Mouse (Mus musculus) liver, adult 2 months (tissue): ENCODE measurements around the gene Pnmal1. TPM values are rescaled to one million over a fixed set of nuclear protein-coding genes. Genes with fewer than 3 reads are reported as not detected.
A peak's percentile ranks its signal among the peaks of the same experiment; 100 is the strongest.

Source experiments
- DNase-seq: peaks from one replicate; pipeline ENCODE4 v3.0.0-alpha.2; 2011; ENCODE audit warnings: low read depth, low spot score; ENCODE audit errors: extremely low read depth
- H3K27ac ChIP-seq: fragments of 200-500 bp; replicated peaks from 2 replicates; pipeline ENCODE4 v1.5.1; 2012; ENCODE audit warnings: low read depth, mild to moderate bottlenecking, control low read depth, inconsistent platforms, low read length; ENCODE audit not compliant: insufficient read depth
- H3K27me3 ChIP-seq: fragments of 200-500 bp; 2 replicates; pipeline ENCODE4 v1.6.1; 2012; ENCODE audit warnings: mild to moderate bottlenecking, moderate library complexity, low read length, inconsistent platforms; ENCODE audit not compliant: control insufficient read depth, insufficient read depth
- H3K36me3 ChIP-seq: fragments of 200-500 bp; 2 replicates; pipeline ENCODE4 v1.6.1; 2012; ENCODE audit warnings: low read length, inconsistent platforms; ENCODE audit not compliant: control insufficient read depth, insufficient read depth
- H3K4me1 ChIP-seq: fragments of 200-500 bp; 2 replicates; pipeline ENCODE4 v1.6.1; 2011; ENCODE audit warnings: low read length; ENCODE audit not compliant: control insufficient read depth, insufficient read depth
- H3K4me3 ChIP-seq: fragments of 200-500 bp; 2 replicates; pipeline ENCODE4 v1.5.1; 2011; ENCODE audit warnings: low read depth, mild to moderate bottlenecking, control low read depth, low read length, moderate library complexity; ENCODE audit not compliant: insufficient read depth
- H3K79me2 ChIP-seq: fragments of 200-500 bp; 2 replicates; pipeline ENCODE4 v1.6.1; 2012; ENCODE audit warnings: inconsistent platforms, mild to moderate bottlenecking, low read length, moderate library complexity; ENCODE audit not compliant: control insufficient read depth, insufficient read depth
- H3K9ac ChIP-seq: fragments of 200-500 bp; 2 replicates; pipeline ENCODE4 v1.6.1; 2012; ENCODE audit warnings: low read depth, mild to moderate bottlenecking, control low read depth, inconsistent platforms, low read length
- CTCF ChIP-seq: fragments of 200-500 bp; IDR thresholded peaks from 2 replicates; pipeline ENCODE4 v1.5.1; 2011; ENCODE audit warnings: low read depth, low read length, control low read depth
- POLR2A ChIP-seq: fragments of 200-500 bp; IDR thresholded peaks from 2 replicates; pipeline ENCODE4 v1.6.1; 2011; ENCODE audit warnings: low read length, control low read depth; ENCODE audit not compliant: insufficient read depth; ENCODE audit errors: extremely low read depth
- WGBS: fragments of 180-500 bp; shearing (Covaris S2); methylation state at CpG from one replicate; pipeline ENCODE4 v1.1.7; 2018; 5-methylcytosine and 5-hydroxymethylcytosine counted together
- polyA plus RNA-seq: library from polyadenylated mRNA; depleted of rRNA; stranded (reverse); fragments of >200 nt; gene quantifications from 2 replicates; pipeline ENCODE4 v1.2.3, GENCODE M21; 2012
- total RNA-seq: library from RNA; depleted of rRNA; stranded (reverse); fragments of >200 nt; gene quantifications from 2 replicates; pipeline ENCODE4 v1.2.3, GENCODE M21; 2014

Gene Pnmal1
- total and polyA plus RNA-seq, 2 experiments, result not detected

- 95% methylated on average over 3 of the region's 3 CpGs for WGBS
- DNase-seq, result no peak
- Histone ChIP-seq H3K36me3 (peaks cover 2% of the 10 kb centered on the region; the same call in 1 of the 2 replicates), H3K9ac (no peak overlapping the region), H3K79me2 (peaks cover 17% of the 10 kb centered on the region; the same call in 1 of the 2 replicates), H3K27ac (no peak overlapping the region), H3K4me3 (no peak overlapping the region), H3K27me3 (no peaks in the 10 kb centered on the region), H3K4me1 (peaks cover 15% of the 10 kb centered on the region)
- TF ChIP-seq CTCF (no peak), POLR2A (no peak)
These were observed 40.8 kb upstream of the Pnmal1 start for GRCm38 (mm10) chr7:16918670-16919069.

- 87% methylated on average over 13 of the region's 13 CpGs for WGBS
- DNase-seq, result no peak
- H3K4me3 ChIP-seq, result no peak overlapping the region
- peaks cover 2% of the 10 kb centered on the region; the same call in 1 of the 2 replicates for H3K36me3 ChIP-seq
- H3K79me2 ChIP-seq, result peaks cover 17% of the 10 kb centered on the region; the same call in 1 of the 2 replicates
- no peak for TF ChIP-seq CTCF
- no peak for TF ChIP-seq POLR2A
- peaks cover 15% of the 10 kb centered on the region for H3K4me1 ChIP-seq
- H3K9ac ChIP-seq, result no peak overlapping the region
- no peaks in the 10 kb centered on the region for H3K27me3 ChIP-seq
- no peak overlapping the region for H3K27ac ChIP-seq
These were observed 39.9 kb upstream of the Pnmal1 start for GRCm38 (mm10) chr7:16919395-16920149.

DNA sequence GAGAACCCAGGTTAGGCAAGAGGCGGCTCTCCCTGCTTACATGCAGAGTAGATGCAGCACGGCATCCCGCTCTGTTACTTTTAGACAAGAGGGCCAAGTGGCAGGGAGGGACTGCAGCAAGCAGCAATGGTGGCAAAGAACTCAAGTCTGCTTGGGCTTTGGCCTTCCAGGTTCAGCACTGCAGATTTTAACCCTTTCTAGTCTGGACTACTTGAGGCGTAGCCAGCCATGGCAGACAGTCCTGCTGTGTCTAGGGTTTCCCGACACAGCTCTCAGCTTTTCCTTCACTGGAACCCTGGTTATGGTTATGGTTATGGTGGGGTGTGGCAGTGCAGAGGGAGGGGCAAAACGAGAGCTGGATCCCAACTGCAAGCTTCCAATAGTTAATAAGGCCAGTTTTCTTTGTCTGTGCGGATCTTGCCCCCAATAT is 39.3 kb upstream of the Pnmal1 start:
- H3K4me3 ChIP-seq, result no peak overlapping the region
- H3K27me3 ChIP-seq, result no peaks in the 10 kb centered on the region
- DNase-seq, result no peak
- 93% methylated on average over 7 of the region's 7 CpGs for WGBS
- H3K27ac ChIP-seq, result no peak overlapping the region
- TF ChIP-seq POLR2A, result no peak
- H3K9ac ChIP-seq, result no peak overlapping the region
- peaks cover 2% of the 10 kb centered on the region; the same call in 1 of the 2 replicates for H3K36me3 ChIP-seq
- peaks cover 15% of the 10 kb centered on the region for H3K4me1 ChIP-seq
- H3K79me2 ChIP-seq, result peaks cover 17% of the 10 kb centered on the region; the same call in 1 of the 2 replicates

DNA sequence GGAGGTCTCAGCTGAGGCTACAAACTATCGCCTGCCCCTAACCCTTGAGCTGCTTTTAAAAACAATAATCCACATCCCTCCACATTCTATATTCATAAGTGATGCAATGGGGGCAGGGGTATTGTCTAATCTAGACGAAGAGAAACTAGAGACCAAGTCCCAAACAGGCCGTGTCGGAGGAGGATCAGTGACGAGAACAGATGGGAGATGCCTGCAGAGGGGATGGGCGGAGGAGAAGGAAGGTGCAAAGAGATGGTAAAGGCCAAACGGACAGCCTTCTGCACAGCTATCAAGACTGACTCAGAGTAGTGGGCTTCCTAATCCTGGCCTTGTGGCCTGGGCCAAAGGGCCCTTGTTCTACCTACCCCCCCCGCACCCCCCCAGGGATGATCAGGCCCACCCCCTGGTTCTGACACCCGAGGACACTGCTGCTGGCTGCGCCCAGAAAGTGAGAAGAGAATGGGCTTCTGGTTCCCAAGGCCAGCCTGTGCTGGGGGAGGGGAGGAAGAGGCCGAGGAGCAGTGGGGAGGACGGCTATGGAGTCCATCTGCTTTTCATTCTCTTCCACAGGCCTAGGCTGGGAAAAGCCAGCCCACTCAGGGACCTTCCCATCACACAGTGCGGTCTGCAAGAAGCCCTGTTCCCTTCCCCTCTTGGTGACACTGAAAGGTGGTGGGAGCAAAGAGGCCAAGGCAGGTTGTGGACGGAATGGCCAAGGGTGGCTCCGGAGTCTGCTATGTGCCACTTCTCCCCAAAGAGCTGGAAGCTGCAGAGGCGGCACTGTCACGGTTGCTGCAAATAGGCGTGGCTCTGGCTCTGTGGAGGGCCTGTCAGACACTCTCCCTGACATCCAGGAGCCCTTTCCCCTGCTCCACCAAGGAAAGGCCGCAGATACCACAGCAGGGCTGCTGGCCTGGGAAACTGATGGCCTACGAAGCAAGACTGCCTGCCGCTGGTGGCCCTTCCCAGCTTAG is 38.4 kb upstream of the Pnmal1 start:
- peaks cover 2% of the 10 kb centered on the region; the same call in 1 of the 2 replicates for H3K36me3 ChIP-seq
- peaks cover 15% of the 10 kb centered on the region for H3K4me1 ChIP-seq
- H3K4me3 ChIP-seq, result no peak overlapping the region
- WGBS, result 80% methylated on average over 21 of the region's 21 CpGs
- no peak for TF ChIP-seq CTCF
- no peak for TF ChIP-seq POLR2A
- H3K9ac ChIP-seq, result peak overlapping the region; percentile 9; the same call in 1 of the 2 replicates
- no peaks in the 10 kb centered on the region for H3K27me3 ChIP-seq
- H3K79me2 ChIP-seq, result peaks cover 17% of the 10 kb centered on the region; the same call in 1 of the 2 replicates
- no peak for DNase-seq
- no peak overlapping the region for H3K27ac ChIP-seq

- H3K27me3 ChIP-seq, result no peaks in the 10 kb centered on the region
- H3K27ac ChIP-seq, result no peak overlapping the region
- DNase-seq, result no peak
- no peak overlapping the region for H3K4me3 ChIP-seq
- WGBS, result 40% methylated on average over 6 of the region's 6 CpGs
- peaks cover 17% of the 10 kb centered on the region; the same call in 1 of the 2 replicates for H3K79me2 ChIP-seq
- no peak for TF ChIP-seq POLR2A
- no peak for TF ChIP-seq CTCF
- no peaks in the 10 kb centered on the region for H3K36me3 ChIP-seq
- peaks cover 15% of the 10 kb centered on the region for H3K4me1 ChIP-seq
- no peak overlapping the region for H3K9ac ChIP-seq
These were observed 37.6 kb upstream of the Pnmal1 start for GRCm38 (mm10) chr7:16921881-16922335.
